Mouse (Mus musculus) spleen, adult 2 months (tissue): ENCODE results near the gene Fam216b.

Experiments
- CTCF ChIP-seq: fragments of 200-500 bp; IDR thresholded peaks from 2 replicates; pipeline ENCODE4 v1.5.1; 2011; ENCODE audit warnings: mild to moderate bottlenecking, inconsistent platforms; ENCODE audit not compliant: insufficient read depth, insufficient read length, insufficient replicate concordance; ENCODE audit errors: extremely low read depth
- POLR2A ChIP-seq: fragments of 200-500 bp; IDR thresholded peaks from 2 replicates; pipeline ENCODE4 v1.6.1; 2011; ENCODE audit warnings: low read depth, low read length, inconsistent platforms

- no peak for TF ChIP-seq CTCF
- no peak for TF ChIP-seq POLR2A
Observed at GRCm38 (mm10) chr14:78048258-78048657, 40.5 kb downstream of the Fam216b start.
